Mouse (Mus musculus): Measurements from ENCODE around the gene Tex2. TPM values are rescaled to one million over a fixed set of nuclear protein-coding genes. Genes with fewer than 3 reads are reported as not detected.

The Tex2 gene
- polyA plus RNA-seq, 1 experiment from 2014 or later, result 8.3 TPM

- H3K4me3 ChIP-seq (ENCODE audit: low read depth, low read length), result no peak overlapping the region
- no peaks in the 10 kb centered on the region for H3K9me3 ChIP-seq (ENCODE audit: control insufficient read depth, low read length)
- ATAC-seq (replicated peaks; ENCODE audit: low FRiP score) (no peak), DNase-seq (ENCODE audit: low spot score) (no peak)
- 81% methylated on average over 11 of the region's 11 CpGs for WGBS
- H3K27ac ChIP-seq (ENCODE audit: low read depth, low read length), result peak overlapping the region; percentile 12; the same call in 1 of the 2 replicates
- H3K27me3 ChIP-seq (ENCODE audit: control insufficient read depth, insufficient read depth, low read length), result no peaks in the 10 kb centered on the region
- no peak overlapping the region for H3K4me2 ChIP-seq (ENCODE audit: low read depth, low read length, severe bottlenecking)
- 0 out of 2 replicates have a peak, but pooled peaks cover 2% of the 10 kb centered on the region for H3K4me1 ChIP-seq (replicated peaks; ENCODE audit: control insufficient read depth, insufficient read depth, low read length)
- no peak overlapping the region; the same call in 1 of the 2 replicates for H3K9ac ChIP-seq (ENCODE audit: low read length)
- H3K36me3 ChIP-seq (ENCODE audit: control insufficient read depth, insufficient read depth, low read length), result no peaks in the 10 kb centered on the region
Measured at GRCm38 (mm10) chr11:106536253-106536912, 76.8 kb downstream of the Tex2 start.

GRCm38 (mm10) chr11:106535660-106536252 lies 77.5 kb downstream of the Tex2 start:
- H3K36me3 ChIP-seq (ENCODE audit: control insufficient read depth, insufficient read depth, low read length), result no peaks in the 10 kb centered on the region
- DNase-seq (ENCODE audit: low spot score) (no peak), ATAC-seq (replicated peaks; ENCODE audit: low FRiP score) (no peak)
- 89% methylated on average over 9 of the region's 9 CpGs for WGBS
- H3K9ac ChIP-seq (ENCODE audit: low read length), result peak overlapping the region; percentile 3; the same call in 1 of the 2 replicates
- H3K27ac ChIP-seq (ENCODE audit: low read depth, low read length), result no peak overlapping the region
- no peak overlapping the region for H3K4me3 ChIP-seq (ENCODE audit: low read depth, low read length)
- H3K4me1 ChIP-seq (replicated peaks; ENCODE audit: control insufficient read depth, insufficient read depth, low read length), result 0 out of 2 replicates have a peak, but pooled peaks cover 2% of the 10 kb centered on the region
- H3K27me3 ChIP-seq (ENCODE audit: control insufficient read depth, insufficient read depth, low read length), result no peaks in the 10 kb centered on the region
- H3K9me3 ChIP-seq (ENCODE audit: control insufficient read depth, low read length), result no peaks in the 10 kb centered on the region
- no peak overlapping the region for H3K4me2 ChIP-seq (ENCODE audit: low read depth, low read length, severe bottlenecking)

GRCm38 (mm10) chr11:106532248-106532790 lies 80.9 kb downstream of the Tex2 start:
- DNase-seq (ENCODE audit: low spot score) (no peak), ATAC-seq (replicated peaks; ENCODE audit: low FRiP score) (no peak)
- Histone ChIP-seq H3K27me3 (ENCODE audit: control insufficient read depth, insufficient read depth, low read length) (no peaks in the 10 kb centered on the region), H3K36me3 (ENCODE audit: control insufficient read depth, insufficient read depth, low read length) (no peaks in the 10 kb centered on the region), H3K4me3 (ENCODE audit: low read depth, low read length) (no peak overlapping the region), H3K9ac (ENCODE audit: low read length) (no peak overlapping the region), H3K4me2 (ENCODE audit: low read depth, low read length, severe bottlenecking) (no peak overlapping the region), H3K9me3 (ENCODE audit: control insufficient read depth, low read length) (no peaks in the 10 kb centered on the region), H3K4me1 (replicated peaks; ENCODE audit: control insufficient read depth, insufficient read depth, low read length) (0 out of 2 replicates have a peak, but pooled peaks cover 3% of the 10 kb centered on the region), H3K27ac (ENCODE audit: low read depth, low read length) (no peak overlapping the region)
- 72% methylated on average over 9 of the region's 9 CpGs for WGBS

- H3K36me3 ChIP-seq (ENCODE audit: control insufficient read depth, insufficient read depth, low read length), result no peaks in the 10 kb centered on the region
- ATAC-seq (replicated peaks; ENCODE audit: low FRiP score) (no peak), DNase-seq (ENCODE audit: low spot score) (no peak)
- H3K27ac ChIP-seq (ENCODE audit: low read depth, low read length), result no peak overlapping the region
- no peaks in the 10 kb centered on the region for H3K9me3 ChIP-seq (ENCODE audit: control insufficient read depth, low read length)
- no peak overlapping the region for H3K9ac ChIP-seq (ENCODE audit: low read length)
- WGBS, result 85% methylated on average over 5 of the region's 5 CpGs
- H3K27me3 ChIP-seq (ENCODE audit: control insufficient read depth, insufficient read depth, low read length), result no peaks in the 10 kb centered on the region
- H3K4me1 ChIP-seq (replicated peaks; ENCODE audit: control insufficient read depth, insufficient read depth, low read length), result 0 out of 2 replicates have a peak, but pooled peaks cover 2% of the 10 kb centered on the region
- H3K4me2 ChIP-seq (ENCODE audit: low read depth, low read length, severe bottlenecking), result no peak overlapping the region
- no peak overlapping the region for H3K4me3 ChIP-seq (ENCODE audit: low read depth, low read length)
Measured at GRCm38 (mm10) chr11:106529786-106530185, 83.4 kb downstream of the Tex2 start.

- 91% methylated on average over 4 of the region's 4 CpGs for WGBS
- ATAC-seq (replicated peaks; ENCODE audit: low FRiP score), result no peak
- DNase-seq (ENCODE audit: low spot score), result no peak
Measured at GRCm38 (mm10) chr11:106529113-106529512, 84.1 kb downstream of the Tex2 start.

GRCm38 (mm10) chr11:106527926-106528325 lies 85.3 kb downstream of the Tex2 start:
- Histone ChIP-seq H3K4me1 (replicated peaks; ENCODE audit: control insufficient read depth, insufficient read depth, low read length) (0 out of 2 replicates have a peak, but pooled peaks cover 2% of the 10 kb centered on the region), H3K4me3 (ENCODE audit: low read depth, low read length) (no peak overlapping the region), H3K9me3 (ENCODE audit: control insufficient read depth, low read length) (no peaks in the 10 kb centered on the region), H3K9ac (ENCODE audit: low read length) (no peak overlapping the region), H3K27ac (ENCODE audit: low read depth, low read length) (no peak overlapping the region), H3K4me2 (ENCODE audit: low read depth, low read length, severe bottlenecking) (no peak overlapping the region), H3K36me3 (ENCODE audit: control insufficient read depth, insufficient read depth, low read length) (no peaks in the 10 kb centered on the region), H3K27me3 (ENCODE audit: control insufficient read depth, insufficient read depth, low read length) (no peaks in the 10 kb centered on the region)
- DNase-seq (ENCODE audit: low spot score) (no peak), ATAC-seq (replicated peaks; ENCODE audit: low FRiP score) (no peak)
- 24% methylated on average over 1 of the region's 1 CpGs for WGBS

More at GRCm38 (mm10) chr11:106529113-106529512, 84.1 kb downstream of the Tex2 start:
- Histone ChIP-seq H3K9ac (ENCODE audit: low read length) (no peak overlapping the region), H3K4me1 (replicated peaks; ENCODE audit: control insufficient read depth, insufficient read depth, low read length) (0 out of 2 replicates have a peak, but pooled peaks cover 2% of the 10 kb centered on the region), H3K4me3 (ENCODE audit: low read depth, low read length) (no peak overlapping the region), H3K9me3 (ENCODE audit: control insufficient read depth, low read length) (no peaks in the 10 kb centered on the region), H3K27ac (ENCODE audit: low read depth, low read length) (no peak overlapping the region), H3K36me3 (ENCODE audit: control insufficient read depth, insufficient read depth, low read length) (no peaks in the 10 kb centered on the region), H3K4me2 (ENCODE audit: low read depth, low read length, severe bottlenecking) (no peak overlapping the region), H3K27me3 (ENCODE audit: control insufficient read depth, insufficient read depth, low read length) (no peaks in the 10 kb centered on the region)

GRCm38 (mm10) chr11:106527147-106527821 lies 85.9 kb downstream of the Tex2 start:
- no peak for DNase-seq (ENCODE audit: low spot score)

GRCm38 (mm10) chr11:106522538-106522937 lies 90.7 kb downstream of the Tex2 start:
- Histone ChIP-seq H3K36me3 (ENCODE audit: control insufficient read depth, insufficient read depth, low read length) (no peaks in the 10 kb centered on the region), H3K27me3 (ENCODE audit: control insufficient read depth, insufficient read depth, low read length) (no peaks in the 10 kb centered on the region), H3K9me3 (ENCODE audit: control insufficient read depth, low read length) (no peaks in the 10 kb centered on the region), H3K9ac (ENCODE audit: low read length) (no peak overlapping the region), H3K27ac (ENCODE audit: low read depth, low read length) (no peak overlapping the region), H3K4me3 (ENCODE audit: low read depth, low read length) (no peak overlapping the region), H3K4me2 (ENCODE audit: low read depth, low read length, severe bottlenecking) (no peak overlapping the region), H3K4me1 (replicated peaks; ENCODE audit: control insufficient read depth, insufficient read depth, low read length) (peaks cover 5% of the 10 kb centered on the region; the same call in 1 of the 2 replicates)
- WGBS, result 53% methylated on average over 3 of the region's 3 CpGs
- DNase-seq (ENCODE audit: low spot score) (no peak), ATAC-seq (replicated peaks; ENCODE audit: low FRiP score) (no peak)

More at GRCm38 (mm10) chr11:106527147-106527821, 85.9 kb downstream of the Tex2 start:
- Histone ChIP-seq H3K4me2 (ENCODE audit: low read depth, low read length, severe bottlenecking) (no peak overlapping the region), H3K36me3 (ENCODE audit: control insufficient read depth, insufficient read depth, low read length) (no peaks in the 10 kb centered on the region), H3K9me3 (ENCODE audit: control insufficient read depth, low read length) (no peaks in the 10 kb centered on the region), H3K4me3 (ENCODE audit: low read depth, low read length) (no peak overlapping the region), H3K27ac (ENCODE audit: low read depth, low read length) (no peak overlapping the region), H3K9ac (ENCODE audit: low read length) (no peak overlapping the region), H3K27me3 (ENCODE audit: control insufficient read depth, insufficient read depth, low read length) (no peaks in the 10 kb centered on the region), H3K4me1 (replicated peaks; ENCODE audit: control insufficient read depth, insufficient read depth, low read length) (0 out of 2 replicates have a peak, but pooled peaks cover 2% of the 10 kb centered on the region)
- WGBS, result 42% methylated on average over 10 of the region's 10 CpGs
- ATAC-seq (replicated peaks; ENCODE audit: low FRiP score), result no peak
